Mouse (Mus musculus): ENCODE results near the gene Tmem88.

GRCm38 (mm10) chr11:69433189-69433588, 35.2 kb upstream of the Tmem88 start:
- TF ChIP-seq CTCF (conservative IDR thresholded peaks at IDR 0.05 in 1 of 2, IDR thresholded peaks at IDR 0.05 in 1 of 2; ENCODE audit: low read depth in 2 of 2, low read length in 2 of 2) = no peak
- no peak for TF ChIP-seq ZKSCAN1 (IDR thresholded peaks at IDR 0.05; ENCODE audit: borderline replicate concordance, low read depth, low read length)
- TF ChIP-seq EP300 (IDR thresholded peaks at IDR 0.05; ENCODE audit: low read length) = no peak
- no peak for TF ChIP-seq SMC3 (IDR thresholded peaks at IDR 0.05; ENCODE audit: low read depth, low read length)
- no peak for TF ChIP-seq BHLHE40 (IDR thresholded peaks at IDR 0.05; ENCODE audit: low read depth, low read length)
- no peak for TF ChIP-seq ZNF384 (IDR thresholded peaks at IDR 0.05; ENCODE audit: low read depth, low read length)
- no peak for TF ChIP-seq ETS1 (conservative IDR thresholded peaks at IDR 0.05; ENCODE audit: low read depth, low read length)
- no peak for TF ChIP-seq USF2 (conservative IDR thresholded peaks at IDR 0.05; ENCODE audit: low read depth, low read length)
- TF ChIP-seq HCFC1 (IDR thresholded peaks at IDR 0.05; ENCODE audit: low read depth, low read length) = no peak
- TF ChIP-seq MXI1 (IDR thresholded peaks at IDR 0.05; ENCODE audit: low read depth, low read length) = no peak
- no peak for TF ChIP-seq MEF2A (IDR thresholded peaks at IDR 0.05; ENCODE audit: borderline replicate concordance, low read depth, low read length)

Measured in CH12.LX (cell line).